Mouse (Mus musculus) heart, adult 11 months (tissue): ENCODE data around the gene Foxp1.

ENCODE experiments used
- DNase-seq: peaks from one replicate; pipeline ENCODE4 v3.0.0; 2022

Gene Foxp1

GRCm38 (mm10) chr6:99108417-99108816 lies 414.1 kb downstream of the Foxp1 start:
- no peak for DNase-seq

DNA sequence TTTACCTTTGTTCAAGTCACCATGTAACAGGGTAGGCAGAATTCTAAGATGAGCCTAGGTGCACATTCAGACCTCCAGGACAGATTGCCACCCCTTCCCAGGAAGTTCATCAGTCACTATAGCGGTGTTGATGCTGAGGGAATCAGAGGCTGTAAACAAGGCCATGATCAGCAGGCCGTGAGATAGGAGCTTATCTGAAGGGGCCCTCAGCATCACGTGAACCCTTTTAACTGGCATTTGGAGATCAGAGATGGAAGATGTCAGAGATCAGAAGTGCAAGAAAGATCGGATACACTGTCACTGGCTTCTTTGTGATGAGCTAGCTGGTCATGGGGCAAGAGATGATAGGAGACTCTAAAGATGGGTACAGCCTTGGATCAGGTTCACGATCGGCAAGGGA lies 414.8 kb downstream of the Foxp1 start:
- no peak for DNase-seq

GRCm38 (mm10) chr6:99107081-99107482 lies 415.4 kb downstream of the Foxp1 start:
- no peak for DNase-seq

GRCm38 (mm10) chr6:99105979-99106378 lies 416.5 kb downstream of the Foxp1 start:
- no peak for DNase-seq

- no peak for DNase-seq
Measured at GRCm38 (mm10) chr6:99104446-99104845, 418.1 kb downstream of the Foxp1 start.

DNA sequence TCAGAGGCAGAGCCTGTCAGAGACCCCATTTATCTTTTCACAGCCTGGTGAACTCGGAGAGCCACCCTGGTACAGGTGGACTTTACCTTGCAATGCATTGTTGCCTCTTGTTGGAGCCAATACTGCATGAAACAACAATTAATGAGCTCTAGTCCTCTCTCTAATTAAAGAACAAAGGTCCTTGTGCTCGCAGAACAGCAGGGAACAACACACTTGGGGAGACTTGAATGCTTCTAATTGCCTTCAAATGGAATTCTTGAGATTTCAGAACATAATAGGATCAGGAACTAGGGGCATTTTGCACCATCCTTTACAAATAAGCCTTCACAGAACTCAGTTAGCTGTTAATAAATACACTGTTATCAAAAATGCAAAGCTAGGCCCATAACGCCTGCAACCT lies 418.6 kb downstream of the Foxp1 start:
- no peak for DNase-seq

GRCm38 (mm10) chr6:99101489-99101908 lies 421.0 kb downstream of the Foxp1 start:
- no peak for DNase-seq

DNA sequence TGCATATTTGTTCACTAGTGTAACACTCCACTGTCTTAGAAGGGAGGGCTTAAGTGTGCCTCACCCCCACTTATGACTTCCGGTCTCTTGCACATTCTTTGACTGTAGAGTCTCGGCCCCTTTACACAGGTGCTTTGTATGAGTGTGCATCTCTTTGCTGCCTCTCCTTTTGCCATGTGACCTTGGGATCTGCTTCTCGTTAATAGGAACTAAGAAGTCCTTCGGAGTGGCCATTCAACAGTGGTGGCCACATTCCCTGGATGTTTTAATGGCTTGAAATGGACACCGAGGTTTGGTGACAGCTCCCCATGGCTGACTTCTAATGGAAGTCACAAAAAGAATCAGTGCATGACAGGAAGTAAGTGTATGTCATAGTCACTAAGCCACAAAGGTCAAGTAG lies 422.2 kb downstream of the Foxp1 start:
- no peak for DNase-seq

DNA sequence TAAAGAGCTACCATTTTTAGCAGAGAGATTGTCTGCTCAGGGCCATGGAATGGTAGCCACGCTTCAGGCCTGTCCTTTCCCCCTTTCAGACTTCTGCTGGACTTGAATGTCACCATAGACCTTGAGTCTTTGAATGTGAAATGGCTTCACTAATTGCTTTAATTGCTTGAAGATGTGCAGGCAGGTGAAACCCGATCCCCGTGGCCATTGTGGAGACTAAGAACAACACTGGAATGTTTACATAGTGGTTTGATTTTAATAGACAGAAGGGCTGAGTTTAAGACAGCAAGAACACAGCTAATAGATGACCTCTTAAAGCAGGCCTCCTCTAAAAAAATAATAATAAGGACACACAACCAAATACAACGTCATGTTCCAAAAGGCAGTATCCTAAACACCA lies 422.7 kb downstream of the Foxp1 start:
- DNase-seq, result no peak

DNA sequence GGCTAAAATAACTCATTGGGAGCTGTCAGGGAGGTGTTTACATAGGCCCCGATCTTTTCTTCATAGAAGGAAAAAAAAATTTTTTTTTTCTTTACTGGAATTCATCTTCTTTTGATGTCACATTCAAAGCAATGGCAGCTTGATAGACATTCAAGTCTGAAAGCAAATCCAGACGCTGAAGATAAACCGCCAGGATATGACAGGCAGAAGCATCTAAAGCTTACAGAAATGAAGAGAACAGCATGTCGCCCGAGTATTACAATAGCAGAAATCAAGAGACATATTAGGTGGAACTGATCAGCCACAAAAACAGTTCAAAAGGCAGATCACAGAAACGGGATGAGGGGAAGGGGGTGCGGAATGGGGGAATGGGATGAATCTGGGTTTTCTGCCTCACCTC lies 425.3 kb downstream of the Foxp1 start:
- DNase-seq, result no peak

- no peak for DNase-seq
Measured at GRCm38 (mm10) chr6:99096776-99097166, 425.8 kb downstream of the Foxp1 start.

DNA sequence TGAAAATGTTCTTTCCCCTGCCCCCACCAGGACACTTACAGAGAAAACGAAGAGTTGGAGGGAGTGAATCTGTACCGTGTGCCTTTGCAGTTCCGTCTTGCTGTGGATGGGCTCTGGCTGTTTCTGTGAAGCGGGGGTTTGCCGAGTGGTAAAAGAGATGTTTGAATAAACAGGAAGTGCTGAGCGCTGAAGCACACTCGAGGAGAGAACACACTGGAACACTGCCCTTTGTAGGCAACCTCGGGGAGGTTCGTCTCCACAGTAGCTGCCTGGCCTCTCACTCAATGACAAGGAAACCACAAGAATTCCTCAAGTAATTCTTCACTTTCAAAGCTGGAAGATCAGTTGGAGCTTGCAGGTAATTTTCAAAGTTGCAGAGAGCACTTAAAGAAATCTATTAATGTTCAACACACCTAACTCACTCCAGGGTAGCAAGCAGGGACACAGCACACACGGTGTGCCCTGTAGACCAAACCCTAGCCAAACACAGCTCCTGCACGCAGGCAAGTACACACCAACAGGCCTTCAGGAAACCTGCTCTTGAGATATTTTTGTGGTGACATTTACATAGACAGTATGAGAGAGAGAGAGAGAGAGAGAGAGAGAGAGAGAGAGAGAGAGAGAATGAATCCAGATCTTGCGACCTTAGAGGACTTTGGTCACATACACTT lies 426.3 kb downstream of the Foxp1 start:
- DNase-seq, result peak; percentile 97

DNA sequence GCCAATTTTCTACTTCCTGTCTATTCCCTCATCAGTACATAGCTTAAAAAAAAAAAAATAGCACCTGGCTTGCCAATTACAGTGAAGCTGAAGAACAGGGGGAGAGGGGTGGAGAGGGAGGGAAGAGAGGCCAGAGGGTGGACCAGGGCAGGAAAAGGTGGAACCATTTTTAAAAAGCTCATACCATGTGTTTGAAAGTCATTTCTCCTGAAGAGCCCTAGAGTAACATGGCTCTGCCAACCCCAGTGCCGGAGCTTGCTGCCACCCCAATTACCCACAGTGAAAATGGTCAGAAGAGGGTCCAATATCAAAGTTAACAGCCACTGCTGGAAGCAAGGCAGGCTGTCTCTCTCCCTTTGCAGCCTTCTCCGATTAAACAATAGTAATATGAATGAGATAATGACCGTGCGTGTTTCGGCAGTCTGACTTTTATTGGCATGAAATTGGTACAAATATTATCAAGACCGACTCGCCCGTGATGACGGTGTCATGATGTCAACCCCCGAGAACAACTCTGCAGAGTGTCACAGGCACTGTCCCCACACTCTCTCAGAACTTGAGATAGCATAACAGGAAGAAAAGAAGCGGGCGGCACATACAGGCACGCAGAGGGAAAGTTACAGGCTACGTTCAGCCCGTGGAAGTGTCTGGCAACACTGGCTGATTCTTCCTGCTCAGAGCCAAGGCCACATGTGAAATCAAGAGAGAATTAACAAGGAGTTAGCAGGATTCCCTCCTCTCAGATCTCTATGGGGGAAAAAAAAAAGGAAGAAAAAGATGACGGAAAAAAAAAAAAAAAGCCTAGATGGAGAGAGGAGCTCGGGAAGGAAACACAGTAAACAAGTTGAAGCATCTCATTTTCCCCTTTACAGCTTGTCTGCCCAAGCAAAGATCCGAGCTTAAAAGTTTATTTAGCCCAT lies 427.1 kb downstream of the Foxp1 start:
- peak; percentile 96 for DNase-seq

DNA sequence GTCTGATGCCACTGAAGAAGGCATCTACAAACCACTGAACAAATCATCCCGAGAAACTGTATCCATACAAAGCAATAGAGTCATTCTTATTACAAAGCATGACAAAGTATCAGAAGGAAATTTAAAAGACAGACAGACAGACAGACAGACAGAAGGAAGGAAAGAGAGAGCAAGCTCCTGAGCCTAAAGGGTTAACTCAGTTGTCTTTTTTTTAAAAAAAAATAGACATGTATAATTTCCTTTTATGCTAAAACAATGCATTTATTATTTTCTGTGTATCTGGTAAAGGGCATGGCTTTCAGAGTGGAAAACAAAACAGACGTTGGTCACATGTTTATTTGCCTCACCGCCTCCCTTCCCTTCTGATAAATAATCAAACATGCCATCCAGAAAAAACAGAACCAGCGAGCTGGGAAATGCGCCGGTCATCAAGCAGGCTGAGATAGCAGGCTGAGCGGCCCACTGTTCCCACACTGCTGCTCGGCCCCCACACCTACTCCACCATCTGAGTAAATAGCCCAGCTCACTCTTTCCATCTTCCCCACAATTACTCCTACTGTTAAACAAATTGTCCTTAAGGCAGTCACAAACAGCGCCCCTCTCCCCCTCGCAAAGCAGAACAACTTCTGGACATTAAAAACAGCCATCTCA lies 428.1 kb downstream of the Foxp1 start:
- peak; percentile 97 for DNase-seq

DNA sequence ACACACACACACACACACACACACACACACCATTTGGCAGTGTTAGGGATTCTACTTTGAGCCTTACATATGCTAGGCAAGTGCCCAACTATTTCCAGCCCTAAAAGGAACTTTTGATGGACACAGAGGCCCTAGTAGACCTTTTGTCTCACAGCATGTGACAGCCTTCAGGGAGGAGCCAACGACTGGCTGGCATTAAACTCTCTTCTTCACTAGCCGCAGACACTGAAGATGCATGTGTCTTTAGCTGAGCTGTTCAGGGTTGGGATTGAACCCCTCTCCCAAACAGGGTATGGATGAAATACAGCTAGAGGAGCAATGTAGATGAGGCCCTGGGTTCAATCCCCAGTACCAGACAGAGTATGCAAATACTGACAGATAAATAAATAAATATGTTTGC lies 428.7 kb downstream of the Foxp1 start:
- peak; percentile 93 for DNase-seq

DNA sequence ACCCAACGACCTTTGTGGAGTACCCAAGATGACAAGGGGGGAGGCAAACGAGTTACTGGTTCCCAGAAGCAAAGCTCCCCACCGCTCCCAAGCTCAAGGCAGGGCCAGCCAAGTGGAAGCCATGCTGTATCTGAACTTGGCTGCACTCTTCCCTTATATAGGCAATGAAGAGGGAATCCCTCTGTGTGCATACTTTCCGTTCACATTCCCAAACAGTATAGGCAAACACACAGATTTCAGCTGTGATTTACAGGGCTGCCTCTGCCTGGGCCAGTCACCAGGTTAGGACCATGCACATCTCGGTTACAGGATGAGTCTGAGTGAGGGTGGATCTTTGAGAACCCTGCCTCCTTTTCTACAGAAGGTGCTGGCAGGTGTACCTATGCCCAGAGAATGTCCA lies 429.3 kb downstream of the Foxp1 start:
- DNase-seq, result no peak

DNA sequence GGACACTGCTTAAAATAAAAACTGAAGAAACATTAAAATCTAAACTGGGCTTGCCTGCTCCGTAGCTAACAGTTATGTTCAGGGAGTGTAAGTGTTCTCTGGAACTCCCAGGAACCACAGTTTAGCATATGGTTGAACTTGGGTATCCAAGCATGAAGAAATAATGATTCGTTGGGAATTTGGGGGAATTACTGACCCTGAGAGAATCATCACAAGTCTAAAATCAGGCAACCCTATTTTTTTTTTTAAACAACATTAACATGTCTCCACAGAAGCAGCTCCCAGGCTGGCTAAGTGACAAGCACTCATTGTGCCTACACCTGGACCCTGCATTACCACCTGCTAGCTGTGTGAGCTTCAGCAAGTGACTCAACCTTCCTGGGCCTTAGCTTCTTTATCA lies 430.7 kb downstream of the Foxp1 start:
- DNase-seq, result no peak

DNA sequence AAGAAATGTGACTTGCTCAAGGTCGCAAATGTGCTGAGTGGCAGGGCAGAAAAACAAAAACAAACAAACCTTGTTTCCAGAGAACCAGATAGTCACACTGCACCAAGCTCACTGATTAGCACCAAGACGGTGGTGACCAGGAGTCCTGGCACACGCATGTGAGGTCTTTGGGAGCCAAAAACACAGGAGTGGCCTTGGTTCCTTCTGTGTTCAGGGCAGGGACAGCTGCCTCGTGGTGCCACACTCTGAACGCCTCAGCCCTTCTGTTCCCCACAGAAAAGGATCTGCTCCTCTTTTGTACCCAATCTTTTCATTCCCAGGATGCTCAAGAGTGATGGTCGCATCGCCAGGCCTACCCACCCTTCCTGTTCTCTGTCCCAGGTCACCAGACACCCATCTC lies 434.9 kb downstream of the Foxp1 start:
- peak; percentile 93 for DNase-seq

GRCm38 (mm10) chr6:99084956-99085355 lies 437.6 kb downstream of the Foxp1 start:
- peak; percentile 91 for DNase-seq

DNA sequence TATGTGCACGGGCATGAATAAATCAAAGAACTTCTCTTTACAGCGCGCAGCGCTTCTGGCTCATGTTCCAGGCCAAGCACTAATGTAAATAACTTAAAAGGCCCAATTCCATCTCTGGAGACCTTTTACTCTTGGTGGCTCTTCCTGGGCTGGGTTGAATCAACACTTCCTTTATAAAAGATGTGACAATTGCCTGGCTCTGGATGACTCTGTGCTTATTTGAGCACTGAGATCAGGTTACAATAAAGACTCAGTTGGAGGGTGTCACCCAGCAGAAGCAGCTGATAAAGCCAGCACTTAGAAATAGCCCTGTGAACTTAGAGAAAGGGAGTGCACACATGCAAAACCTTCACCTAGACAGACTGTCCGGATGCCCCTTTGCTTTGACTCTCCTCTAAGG lies 441.3 kb downstream of the Foxp1 start:
- no peak for DNase-seq

DNA sequence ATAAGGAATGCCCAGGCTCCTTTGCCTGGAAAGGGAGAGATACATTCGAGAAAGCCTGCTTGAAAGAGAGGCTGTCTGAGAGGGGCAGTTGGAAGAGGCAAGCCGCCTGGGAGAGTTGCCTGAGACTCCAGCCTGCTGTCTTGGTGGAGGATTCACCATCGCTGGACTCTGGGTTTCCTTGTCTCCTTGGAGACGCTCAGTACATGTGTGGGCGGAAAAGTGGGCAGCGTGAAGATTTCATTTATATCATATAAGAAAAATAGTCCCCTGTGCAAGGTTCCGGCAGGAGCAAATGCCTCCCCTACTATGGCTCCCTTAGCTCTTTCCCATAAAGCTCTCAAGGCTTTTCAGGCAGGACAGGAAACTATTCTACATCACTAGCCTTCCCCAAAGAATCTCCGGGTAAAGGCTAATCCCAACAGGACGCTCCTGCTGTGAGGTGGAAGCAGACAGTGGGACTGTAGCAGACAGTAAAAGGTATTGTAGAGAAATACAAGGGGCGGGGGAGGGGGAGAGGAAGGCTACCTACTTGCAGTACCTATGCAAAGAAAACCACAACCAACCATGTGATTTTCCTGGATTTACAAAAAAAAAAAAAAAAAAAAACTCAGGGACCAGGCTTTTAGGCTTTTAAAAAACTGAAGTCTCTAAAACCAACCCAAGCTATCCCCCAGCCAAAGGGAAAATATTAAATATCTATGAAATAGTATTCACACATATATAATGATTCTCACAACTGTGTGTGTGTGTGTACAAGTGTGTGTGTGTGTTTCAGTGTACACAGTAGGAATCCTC lies 443.3 kb downstream of the Foxp1 start:
- DNase-seq, result no peak

DNA sequence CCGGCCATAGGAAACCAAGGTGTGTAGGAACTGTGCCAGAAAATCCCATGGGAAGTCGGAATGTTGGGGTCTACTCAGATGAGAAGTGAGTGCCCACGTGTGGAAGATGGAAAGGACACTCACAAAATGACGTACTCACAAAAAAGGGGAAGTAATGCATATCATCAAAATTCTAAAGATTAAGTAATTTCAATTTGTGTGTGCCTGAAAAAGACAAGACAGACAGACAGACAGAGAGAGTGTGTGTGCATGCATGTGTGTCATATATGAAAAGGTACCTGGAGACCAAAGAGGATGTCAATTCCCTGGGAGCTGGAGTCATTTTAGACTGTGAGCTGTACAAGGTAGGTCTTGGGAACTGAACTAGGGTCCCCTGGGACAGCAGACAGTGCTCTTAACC lies 444.4 kb downstream of the Foxp1 start:
- no peak for DNase-seq
